Mouse (Mus musculus): ENCODE measurements around the gene Zbtb20. TPM values are rescaled to one million over a fixed set of nuclear protein-coding genes. Genes with fewer than 3 reads are reported as not detected.

Zbtb20 gene
- polyA plus RNA-seq, 1 experiment from 2014 or later: 22.8 TPM

DNA sequence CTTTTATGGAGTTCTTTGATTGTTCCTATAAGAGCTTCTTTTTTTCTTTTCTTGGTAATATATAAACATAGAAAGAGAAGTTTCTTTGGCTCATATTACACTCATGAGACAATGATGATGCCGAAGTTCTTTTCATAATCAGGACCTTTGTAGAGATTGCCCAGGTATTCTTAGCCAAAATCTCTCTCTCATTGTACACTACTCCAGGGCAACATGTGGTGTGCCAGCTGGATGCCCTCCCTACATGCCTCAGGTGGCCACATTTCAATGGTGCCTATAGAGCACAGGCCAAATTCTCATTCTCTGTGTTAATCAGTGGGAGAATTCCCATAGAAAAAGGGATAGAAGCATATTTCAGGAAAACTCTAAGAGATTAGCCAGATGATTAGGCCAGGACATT lies 297.2 kb downstream of the Zbtb20 start:
- Histone ChIP-seq H3K27me3 (no peaks in the 10 kb centered on the region), H3K4me1 (no peaks in the 10 kb centered on the region), H3K36me3 (no peaks in the 10 kb centered on the region), H3K4me2 (replicated peaks) (no peak overlapping the region), H3K9me3 (no peaks in the 10 kb centered on the region), H3K9ac (no peak overlapping the region), H3K4me3 (no peak overlapping the region), H3K27ac (no peak overlapping the region)
- no peak for ATAC-seq (ENCODE audit: low FRiP score, low read depth)
- WGBS: 88% methylated on average over 1 of the region's 1 CpGs

DNA sequence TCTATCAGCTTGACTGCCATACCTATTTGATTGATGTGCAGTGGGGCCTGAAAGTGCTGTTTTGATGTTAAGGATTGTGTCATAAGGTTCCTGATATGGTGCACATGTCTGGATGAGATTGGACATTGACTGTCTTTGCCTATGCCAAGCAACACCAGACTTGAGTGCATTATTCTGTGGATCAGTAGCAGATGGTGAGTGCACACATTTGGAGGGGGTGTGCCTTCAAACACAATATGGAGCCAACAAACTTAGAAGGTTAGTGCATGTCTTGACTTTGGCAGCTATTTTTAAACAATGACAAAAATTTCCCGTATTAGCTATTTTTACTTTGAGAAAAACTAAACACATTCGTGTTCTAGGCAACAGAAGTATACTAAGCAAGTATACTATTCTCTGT lies 299.1 kb downstream of the Zbtb20 start:
- no peak overlapping the region for H3K4me2 ChIP-seq (replicated peaks)
- no peak overlapping the region for H3K27ac ChIP-seq
- H3K4me1 ChIP-seq: no peaks in the 10 kb centered on the region
- 94% methylated on average over 2 of the region's 2 CpGs for WGBS
- H3K36me3 ChIP-seq: no peaks in the 10 kb centered on the region
- H3K9ac ChIP-seq: no peak overlapping the region
- ATAC-seq (ENCODE audit: low FRiP score, low read depth): no peak
- H3K4me3 ChIP-seq: no peak overlapping the region
- no peaks in the 10 kb centered on the region for H3K9me3 ChIP-seq
- no peaks in the 10 kb centered on the region for H3K27me3 ChIP-seq

GRCm38 (mm10) chr16:43181038-43181437 lies 305.4 kb downstream of the Zbtb20 start:
- no peak for ATAC-seq (ENCODE audit: low FRiP score, low read depth)
- no peaks in the 10 kb centered on the region for H3K36me3 ChIP-seq
- H3K4me2 ChIP-seq (replicated peaks): no peak overlapping the region
- no peak overlapping the region for H3K4me3 ChIP-seq
- WGBS: 92% methylated on average over 1 of the region's 1 CpGs
- no peak overlapping the region for H3K9ac ChIP-seq
- no peaks in the 10 kb centered on the region for H3K4me1 ChIP-seq
- no peaks in the 10 kb centered on the region for H3K9me3 ChIP-seq
- no peaks in the 10 kb centered on the region for H3K27me3 ChIP-seq
- no peak overlapping the region for H3K27ac ChIP-seq

DNA sequence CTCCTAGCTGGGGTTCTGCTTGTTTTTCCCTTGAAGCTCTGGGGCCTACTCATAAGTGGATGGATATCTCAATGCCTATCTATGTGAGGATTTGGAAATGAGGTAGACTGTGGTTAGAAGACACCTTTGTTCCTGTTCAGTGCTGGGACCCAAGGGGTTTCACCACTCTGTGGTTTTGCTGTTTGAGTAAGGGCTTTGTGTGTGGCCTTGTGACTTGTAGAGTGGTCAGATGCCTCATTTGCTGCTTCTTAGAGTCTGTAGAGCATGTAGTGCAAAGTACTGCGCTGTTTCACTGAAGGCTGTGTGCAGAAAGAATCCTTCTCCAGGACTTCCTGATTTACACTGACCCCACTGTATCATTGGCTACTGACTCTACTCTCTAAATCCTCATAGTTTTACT lies 314.7 kb downstream of the Zbtb20 start:
- no peak overlapping the region for H3K4me3 ChIP-seq
- no peaks in the 10 kb centered on the region for H3K36me3 ChIP-seq
- H3K9ac ChIP-seq: no peak overlapping the region
- 94% methylated on average over 1 of the region's 1 CpGs for WGBS
- H3K9me3 ChIP-seq: no peaks in the 10 kb centered on the region
- H3K27me3 ChIP-seq: no peaks in the 10 kb centered on the region
- no peaks in the 10 kb centered on the region for H3K4me1 ChIP-seq
- ATAC-seq (ENCODE audit: low FRiP score, low read depth): no peak
- H3K27ac ChIP-seq: no peak overlapping the region
- no peak overlapping the region for H3K4me2 ChIP-seq (replicated peaks)

DNA sequence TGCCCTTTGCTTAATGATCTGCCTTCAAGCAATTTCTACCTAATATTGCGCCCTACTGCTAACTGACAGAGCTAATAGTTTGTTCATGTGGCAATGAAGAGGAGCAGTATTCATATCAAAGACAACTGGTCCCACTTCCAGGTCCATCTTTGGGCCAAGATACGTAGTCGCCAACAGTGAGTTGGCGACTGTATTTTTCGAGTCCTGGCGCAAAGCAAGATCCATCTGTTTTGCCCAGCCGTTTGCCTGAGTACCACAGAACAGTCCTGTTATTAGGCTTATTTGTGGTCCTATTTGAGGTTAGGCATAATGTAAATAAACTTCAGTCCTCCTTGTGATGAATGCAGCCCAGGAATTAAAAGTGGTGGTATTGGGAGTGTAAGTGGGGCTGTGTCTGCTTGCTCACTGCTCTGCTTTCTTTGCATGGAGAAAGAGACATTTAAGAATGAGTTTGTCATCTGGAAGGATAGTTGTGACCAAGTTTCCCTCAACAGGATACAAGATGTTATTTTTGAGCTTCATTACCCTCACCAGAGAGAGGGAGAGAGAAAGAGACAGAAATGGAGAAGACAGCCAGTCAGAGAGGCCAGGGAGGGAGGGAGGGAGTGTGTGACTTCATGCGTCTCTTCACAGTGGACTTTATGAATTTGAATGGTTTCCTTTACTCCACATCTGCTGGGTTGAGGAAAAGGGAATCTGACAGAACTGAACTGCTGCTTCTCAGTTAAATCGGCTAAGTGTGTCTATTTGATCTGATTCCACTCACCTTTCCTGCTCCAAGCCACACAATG lies 315.6 kb downstream of the Zbtb20 start:
- Histone ChIP-seq H3K27me3 (no peaks in the 10 kb centered on the region), H3K27ac (no peak overlapping the region), H3K9me3 (no peaks in the 10 kb centered on the region), H3K9ac (no peak overlapping the region), H3K36me3 (no peaks in the 10 kb centered on the region), H3K4me1 (no peaks in the 10 kb centered on the region), H3K4me3 (no peak overlapping the region), H3K4me2 (replicated peaks) (no peak overlapping the region)
- no peak for ATAC-seq (ENCODE audit: low FRiP score, low read depth)
- 90% methylated on average over 9 of the region's 9 CpGs for WGBS

DNA sequence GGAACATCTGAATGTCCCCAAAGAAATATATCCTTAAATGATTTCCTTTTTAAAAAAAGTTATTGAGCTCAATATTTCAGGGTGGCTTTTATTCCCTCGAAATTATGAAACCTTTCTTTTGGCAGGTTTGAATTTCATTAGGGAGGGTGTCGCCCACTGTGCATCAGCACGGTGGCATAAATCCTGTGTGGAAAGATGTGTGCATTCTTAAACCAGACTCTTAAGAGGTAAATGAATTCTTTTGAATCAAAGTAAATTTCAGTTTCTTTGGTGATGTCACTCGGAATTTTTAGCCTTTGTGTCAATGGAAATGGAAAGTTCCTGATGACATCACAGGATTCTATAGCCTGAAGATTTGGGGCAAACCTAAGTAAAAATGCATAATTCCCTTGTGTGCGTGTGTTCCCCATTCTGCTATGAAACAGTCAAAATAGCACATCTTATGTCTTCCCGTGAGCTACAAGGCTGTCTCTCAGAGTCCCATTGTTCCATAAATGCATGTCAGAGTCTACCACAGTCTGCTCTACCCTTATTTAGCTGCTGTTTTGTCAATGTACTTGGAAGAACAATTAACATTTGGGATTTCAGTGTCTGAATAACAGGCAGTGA lies 318.1 kb downstream of the Zbtb20 start:
- Histone ChIP-seq H3K36me3 (no peaks in the 10 kb centered on the region), H3K9ac (no peak overlapping the region), H3K4me2 (replicated peaks) (no peak overlapping the region), H3K27me3 (no peaks in the 10 kb centered on the region), H3K4me3 (no peak overlapping the region), H3K27ac (no peak overlapping the region), H3K9me3 (no peaks in the 10 kb centered on the region), H3K4me1 (no peaks in the 10 kb centered on the region)
- WGBS: 83% methylated on average over 6 of the region's 6 CpGs
- ATAC-seq (ENCODE audit: low FRiP score, low read depth): no peak

GRCm38 (mm10) chr16:43217336-43218006 lies 341.8 kb downstream of the Zbtb20 start:
- Histone ChIP-seq H3K9ac (no peak overlapping the region), H3K36me3 (no peaks in the 10 kb centered on the region), H3K27me3 (no peaks in the 10 kb centered on the region), H3K4me2 (replicated peaks) (no peak overlapping the region), H3K4me3 (no peak overlapping the region), H3K9me3 (no peaks in the 10 kb centered on the region), H3K27ac (no peak overlapping the region), H3K4me1 (peaks cover 9% of the 10 kb centered on the region; the same call in 1 of the 2 replicates)
- no peak for ATAC-seq (ENCODE audit: low FRiP score, low read depth)
- 66% methylated on average over 4 of the region's 4 CpGs for WGBS

GRCm38 (mm10) chr16:43219367-43219766 lies 343.7 kb downstream of the Zbtb20 start:
- Histone ChIP-seq H3K4me2 (replicated peaks) (no peak overlapping the region), H3K9me3 (no peaks in the 10 kb centered on the region), H3K9ac (no peak overlapping the region), H3K27ac (no peak overlapping the region), H3K27me3 (no peaks in the 10 kb centered on the region), H3K36me3 (no peaks in the 10 kb centered on the region), H3K4me3 (no peak overlapping the region), H3K4me1 (peaks cover 9% of the 10 kb centered on the region; the same call in 1 of the 2 replicates)
- no peak for ATAC-seq (ENCODE audit: low FRiP score, low read depth)
- 90% methylated on average over 1 of the region's 1 CpGs for WGBS

- Histone ChIP-seq H3K9me3 (no peaks in the 10 kb centered on the region), H3K4me1 (peaks cover 9% of the 10 kb centered on the region; the same call in 1 of the 2 replicates), H3K4me2 (replicated peaks) (no peak overlapping the region), H3K9ac (no peak overlapping the region), H3K27me3 (no peaks in the 10 kb centered on the region), H3K4me3 (no peak overlapping the region), H3K27ac (no peak overlapping the region), H3K36me3 (no peaks in the 10 kb centered on the region)
- WGBS: 33% methylated on average over 4 of the region's 4 CpGs
- ATAC-seq (ENCODE audit: low FRiP score, low read depth): no peak; the same call in 1 of the 2 replicates
Measured at GRCm38 (mm10) chr16:43221313-43221712, 345.6 kb downstream of the Zbtb20 start.

DNA sequence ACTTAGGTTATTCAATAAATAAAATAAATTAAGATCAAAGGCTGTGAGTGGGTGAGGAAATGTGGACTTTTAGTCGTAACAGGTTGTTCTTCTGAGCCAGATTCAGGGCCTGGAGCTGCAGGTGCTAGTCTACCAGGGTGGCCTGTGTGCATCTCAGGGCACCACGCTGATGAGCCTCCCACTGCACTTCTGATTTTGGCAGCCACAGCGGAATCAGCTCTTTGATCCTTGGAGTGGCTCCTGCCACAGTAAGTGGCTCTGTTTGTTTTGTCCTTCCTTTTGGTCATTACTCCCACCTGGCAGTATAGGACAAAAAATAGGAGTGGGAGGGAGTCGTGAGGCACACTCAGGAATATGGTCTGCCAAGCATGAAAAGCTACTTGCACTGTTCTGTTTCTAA lies 354.6 kb downstream of the Zbtb20 start:
- no peak overlapping the region for H3K4me3 ChIP-seq
- H3K27me3 ChIP-seq: no peaks in the 10 kb centered on the region
- no peak overlapping the region for H3K27ac ChIP-seq
- H3K9ac ChIP-seq: no peak overlapping the region
- no peaks in the 10 kb centered on the region for H3K36me3 ChIP-seq
- no peak overlapping the region for H3K4me2 ChIP-seq (replicated peaks)
- ATAC-seq (ENCODE audit: low FRiP score, low read depth): no peak
- WGBS: 65% methylated on average over 4 of the region's 4 CpGs
- peaks cover 3% of the 10 kb centered on the region for H3K4me1 ChIP-seq
- H3K9me3 ChIP-seq: no peaks in the 10 kb centered on the region

DNA sequence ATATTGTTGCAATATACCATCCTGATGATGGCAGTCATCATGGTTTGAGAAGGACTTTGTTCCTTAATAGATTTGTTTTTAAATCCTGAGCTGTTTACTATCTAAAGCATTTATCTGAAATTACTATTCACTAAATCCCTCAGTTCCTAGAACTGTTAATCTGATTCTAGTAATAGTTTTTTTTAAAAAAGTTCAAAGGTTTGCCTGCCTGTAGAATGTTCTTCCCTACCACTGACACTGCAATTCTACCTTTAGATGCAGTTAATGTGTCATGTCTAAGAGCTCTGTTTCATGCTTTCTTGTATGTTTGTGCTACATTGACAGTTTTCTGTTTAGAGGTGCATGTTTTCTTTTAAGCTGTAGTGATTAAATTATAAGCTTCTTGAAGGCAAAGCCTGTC lies 358.6 kb downstream of the Zbtb20 start:
- Histone ChIP-seq H3K36me3 (no peaks in the 10 kb centered on the region), H3K27ac (no peak overlapping the region)

DNA sequence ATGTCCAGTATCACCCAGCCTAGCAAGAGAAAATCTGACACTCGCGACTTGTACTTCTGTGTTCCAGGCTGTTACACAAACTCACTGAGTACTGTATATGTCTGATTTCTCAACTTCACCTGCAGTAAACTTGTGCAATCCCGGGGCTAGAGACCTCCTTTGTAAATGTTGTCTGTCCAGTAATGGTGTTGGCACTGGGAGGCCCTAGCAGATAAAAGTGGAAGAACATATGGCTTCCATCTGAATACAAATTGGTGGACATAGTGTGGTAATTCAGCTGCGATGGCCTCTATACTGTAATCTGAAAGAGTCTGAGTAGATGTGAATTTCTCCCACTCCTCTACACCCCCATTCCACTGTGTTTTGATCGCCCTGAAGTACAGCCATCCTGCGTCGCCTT lies 359.6 kb downstream of the Zbtb20 start:
- no peak overlapping the region for H3K9ac ChIP-seq
- ATAC-seq (ENCODE audit: low FRiP score, low read depth): no peak

More for the DNA sequence above, 358.6 kb downstream of the Zbtb20 start:
- ATAC-seq (ENCODE audit: low FRiP score, low read depth): no peak
- H3K9me3 ChIP-seq: no peaks in the 10 kb centered on the region
- no peak overlapping the region for H3K4me3 ChIP-seq
- no peaks in the 10 kb centered on the region for H3K27me3 ChIP-seq
- no peak overlapping the region for H3K9ac ChIP-seq
- H3K4me2 ChIP-seq (replicated peaks): no peak overlapping the region
- peaks cover 11% of the 10 kb centered on the region for H3K4me1 ChIP-seq

More for the DNA sequence above, 359.6 kb downstream of the Zbtb20 start:
- Histone ChIP-seq H3K4me2 (replicated peaks) (peak overlapping the region; percentile 47), H3K27ac (no peak overlapping the region), H3K27me3 (no peaks in the 10 kb centered on the region), H3K36me3 (no peaks in the 10 kb centered on the region), H3K9me3 (no peaks in the 10 kb centered on the region), H3K4me3 (0 out of 2 replicates have a peak overlapping the region, but pooled peaks have one; percentile 16), H3K4me1 (peaks cover 11% of the 10 kb centered on the region)
- 48% methylated on average over 7 of the region's 7 CpGs for WGBS

All from limb, embryonic 13.5 days (tissue).